Mouse (Mus musculus) heart, embryonic 16.5 days (tissue): ENCODE measurements around the gene Sgce. TPM values are rescaled to one million over a fixed set of nuclear protein-coding genes. Genes with fewer than 3 reads are reported as not detected.
"Not testable (repeated sequence)": the region's sequence is repeated elsewhere in the genome, so short reads cannot be mapped to it uniquely, and the experiment has no call there.

ENCODE experiments used
- ATAC-seq: fragments of 200-750 bp; cut with Nextera tagmentation; replicated peaks from 2 replicates; pipeline ENCODE4 v1.8.0; 2017; ENCODE audit warnings: moderate number of reproducible peaks; ENCODE audit not compliant: insufficient read depth, low FRiP score; ENCODE audit errors: extremely low read depth
- H3K27ac ChIP-seq: fragments of 300-500 bp; sonication (generic); 2 replicates; pipeline ENCODE4 v1.5.1; 2014; ENCODE audit warnings: mild to moderate bottlenecking, low read length, control low read depth, moderate library complexity
- H3K27me3 ChIP-seq: fragments of 300-500 bp; sonication (generic); 2 replicates; pipeline ENCODE4 v1.6.1; 2014; ENCODE audit warnings: low read length, mixed read lengths; ENCODE audit not compliant: control insufficient read depth, insufficient read depth
- H3K36me3 ChIP-seq: fragments of 300-500 bp; sonication (generic); 2 replicates; pipeline ENCODE4 v1.6.1; 2014; ENCODE audit not compliant: control insufficient read depth, insufficient read depth
- H3K4me1 ChIP-seq: fragments of 300-500 bp; sonication (generic); 2 replicates; pipeline ENCODE4 v1.6.1; 2014; ENCODE audit warnings: low read length, mixed read lengths; ENCODE audit not compliant: control insufficient read depth, insufficient read depth
- H3K4me2 ChIP-seq: fragments of 300-500 bp; sonication (generic); 2 replicates; pipeline ENCODE4 v1.6.1; 2014; ENCODE audit warnings: low read depth, mild to moderate bottlenecking, control low read depth, low read length
- H3K4me3 ChIP-seq: fragments of 300-500 bp; sonication (generic); 2 replicates; pipeline ENCODE4 v1.5.1; 2014; ENCODE audit warnings: mild to moderate bottlenecking, control low read depth, low read length
- H3K9ac ChIP-seq: fragments of 300-500 bp; sonication (generic); 2 replicates; pipeline ENCODE4 v1.6.1; 2014; ENCODE audit warnings: low read length, control low read depth
- H3K9me3 ChIP-seq: fragments of 300-500 bp; sonication (generic); replicated peaks from 2 replicates; pipeline ENCODE4 v1.6.1; 2016; ENCODE audit warnings: low read length; ENCODE audit not compliant: control insufficient read depth
- whole genome bisulfite sequencing: fragments of 180-500 bp; shearing (Covaris S2); extraction: QIAGEN DNeasy Blood & Tissue Kit; methylation state at CpG from one replicate; pipeline ENCODE4 v1.1.7; 2014; 5-methylcytosine and 5-hydroxymethylcytosine counted together
- polyA plus RNA-seq: library from polyadenylated mRNA; unstranded; fragments of >200 nt; fragmentation: Nextera tagmentation; extraction: Ambion mirVana; gene quantifications from 2 replicates; pipeline ENCODE4 v1.2.1, GENCODE M21; 2015

Sgce gene
- polyA plus RNA-seq, 1 experiment from 2014 or later, result 51.9 TPM

GRCm38 (mm10) chr6:4677356-4677761, 69.6 kb downstream of the Sgce start:
- Histone ChIP-seq H3K4me3 (no peak overlapping the region), H3K9ac (no peak overlapping the region), H3K36me3 (no peaks in the 10 kb centered on the region), H3K4me1 (no peaks in the 10 kb centered on the region), H3K4me2 (no peak overlapping the region), H3K9me3 (no peaks in the 10 kb centered on the region), H3K27ac (no peak overlapping the region), H3K27me3 (no peaks in the 10 kb centered on the region)
- 81% methylated on average over 1 of the region's 1 CpGs for WGBS
- no peak for ATAC-seq

- no peak for ATAC-seq
- Histone ChIP-seq H3K4me2 (no peak overlapping the region), H3K27ac (no peak overlapping the region), H3K4me1 (no peaks in the 10 kb centered on the region), H3K9ac (no peak overlapping the region), H3K36me3 (no peaks in the 10 kb centered on the region), H3K9me3 (no peaks in the 10 kb centered on the region), H3K4me3 (no peak overlapping the region), H3K27me3 (no peaks in the 10 kb centered on the region)
- 91% methylated on average over 6 of the region's 6 CpGs for WGBS
These were observed 81.9 kb downstream of the Sgce start for GRCm38 (mm10) chr6:4665154-4665553.

- H3K4me3 ChIP-seq, result no peak overlapping the region
- H3K9me3 ChIP-seq, result no peaks in the 10 kb centered on the region
- 47% methylated on average over 2 of the region's 2 CpGs for WGBS
These were observed 82.7 kb downstream of the Sgce start for GRCm38 (mm10) chr6:4664313-4664712.

GRCm38 (mm10) chr6:4663516-4663915, 83.5 kb downstream of the Sgce start:
- H3K4me2 ChIP-seq, result no peak overlapping the region
- no peak overlapping the region for H3K27ac ChIP-seq
- H3K27me3 ChIP-seq, result no peaks in the 10 kb centered on the region
- no peaks in the 10 kb centered on the region for H3K9me3 ChIP-seq
- H3K9ac ChIP-seq, result no peak overlapping the region
- ATAC-seq, result no peak
- H3K4me3 ChIP-seq, result no peak overlapping the region
- no peaks in the 10 kb centered on the region for H3K36me3 ChIP-seq
- WGBS, result 52% methylated on average over 2 of the region's 2 CpGs
- H3K4me1 ChIP-seq, result no peaks in the 10 kb centered on the region

More at GRCm38 (mm10) chr6:4664313-4664712, 82.7 kb downstream of the Sgce start:
- no peaks in the 10 kb centered on the region for H3K4me1 ChIP-seq
- no peak for ATAC-seq
- H3K27ac ChIP-seq, result no peak overlapping the region
- no peak overlapping the region for H3K9ac ChIP-seq
- H3K4me2 ChIP-seq, result no peak overlapping the region
- no peaks in the 10 kb centered on the region for H3K36me3 ChIP-seq
- no peaks in the 10 kb centered on the region for H3K27me3 ChIP-seq

- Histone ChIP-seq H3K36me3 (no peaks in the 10 kb centered on the region), H3K9me3 (no peaks in the 10 kb centered on the region), H3K4me1 (no peaks in the 10 kb centered on the region), H3K4me3 (no peak overlapping the region), H3K27ac (no peak overlapping the region), H3K27me3 (no peaks in the 10 kb centered on the region), H3K9ac (no peak overlapping the region), H3K4me2 (no peak overlapping the region)
- 77% methylated on average over 13 of the region's 13 CpGs for WGBS
- ATAC-seq, result no peak
These were observed 88.1 kb downstream of the Sgce start for GRCm38 (mm10) chr6:4658861-4659260.

- Histone ChIP-seq H3K9ac (no peak overlapping the region), H3K27me3 (no peaks in the 10 kb centered on the region), H3K27ac (no peak overlapping the region), H3K4me1 (no peaks in the 10 kb centered on the region), H3K36me3 (no peaks in the 10 kb centered on the region), H3K4me3 (no peak overlapping the region), H3K9me3 (0 out of 2 replicates have a peak, but pooled peaks cover 2% of the 10 kb centered on the region), H3K4me2 (no peak overlapping the region)
- ATAC-seq, result no peak
- 88% methylated on average over 4 of the region's 4 CpGs for WGBS
These were observed 91.1 kb downstream of the Sgce start for GRCm38 (mm10) chr6:4655924-4656323.

- Histone ChIP-seq H3K36me3 (no peaks in the 10 kb centered on the region), H3K9ac (no peak overlapping the region), H3K27ac (no peak overlapping the region), H3K4me1 (no peaks in the 10 kb centered on the region), H3K4me3 (no peak overlapping the region), H3K9me3 (0 out of 2 replicates have a peak, but pooled peaks cover 2% of the 10 kb centered on the region), H3K27me3 (no peaks in the 10 kb centered on the region), H3K4me2 (no peak overlapping the region)
- 38% methylated on average over 5 of the region's 5 CpGs for WGBS
- ATAC-seq, result no peak
These were observed 91.5 kb downstream of the Sgce start for GRCm38 (mm10) chr6:4655466-4655865.

GRCm38 (mm10) chr6:4653741-4654140, 93.3 kb downstream of the Sgce start:
- not testable (repeated sequence) for H3K4me3 ChIP-seq, H3K9me3 ChIP-seq, H3K36me3 ChIP-seq, H3K27ac ChIP-seq, H3K4me2 ChIP-seq, H3K9ac ChIP-seq, H3K27me3 ChIP-seq, H3K4me1 ChIP-seq, ATAC-seq
- 94% methylated on average over 12 of the region's 12 CpGs for WGBS

- Histone ChIP-seq H3K9me3 (0 out of 2 replicates have a peak, but pooled peaks cover 2% of the 10 kb centered on the region), H3K27ac (no peak overlapping the region), H3K9ac (no peak overlapping the region), H3K4me2 (no peak overlapping the region), H3K4me1 (no peaks in the 10 kb centered on the region), H3K36me3 (no peaks in the 10 kb centered on the region), H3K4me3 (no peak overlapping the region), H3K27me3 (no peaks in the 10 kb centered on the region)
- no peak for ATAC-seq
- 81% methylated on average over 8 of the region's 8 CpGs for WGBS
These were observed 94.3 kb downstream of the Sgce start for GRCm38 (mm10) chr6:4652596-4653134.
